Mouse (Mus musculus): ENCODE measurements around the gene Gm17545. TPM values are rescaled to one million over a fixed set of nuclear protein-coding genes. Genes with fewer than 3 reads are reported as not detected.
"Not testable (repeated sequence)": the region's sequence is repeated elsewhere in the genome, so short reads cannot be mapped to it uniquely, and the experiment has no call there.

Gm17545 gene
- total RNA-seq (2014; fragmentation: Nextera tagmentation) (not detected in 2 replicates), total RNA-seq (2017) (not detected in 2 replicates), polyA plus RNA-seq (2012) (not detected in 2 replicates)

DNA sequence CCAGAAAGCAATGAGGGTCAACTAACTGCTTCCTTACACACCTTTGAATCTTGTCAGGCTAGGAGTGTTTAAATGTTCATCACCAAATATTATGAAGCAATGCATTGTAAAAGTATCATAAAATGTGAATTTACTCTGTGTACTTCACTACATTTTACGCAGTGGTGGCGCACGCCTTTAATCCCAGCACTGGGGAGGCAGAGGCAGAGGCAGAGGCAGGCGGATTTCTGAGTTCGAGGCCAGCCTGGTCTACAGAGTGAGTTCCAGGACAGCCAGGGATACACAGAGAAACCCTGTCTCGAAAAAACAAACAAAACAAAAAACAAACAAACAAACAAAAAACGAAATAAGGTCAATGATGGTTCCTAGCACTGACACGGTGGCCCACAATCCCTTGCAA lies at the start of gene Gm17545:
Gm17545 (plus strand) TSS at position 301 of the 400 bp plus-strand sequence.
- not testable (repeated sequence) for DNase-seq (ENCODE audit: low spot score); H3K4me3 ChIP-seq (ENCODE audit: low read depth, low read length); H3K9me3 ChIP-seq (replicated peaks); H3K27me3 ChIP-seq (ENCODE audit: insufficient read depth, low read length); ATAC-seq (ENCODE audit: extremely low read depth, insufficient number of reproducible peaks, low FRiP score, poor library complexity, severe bottlenecking)
- Histone ChIP-seq H3K4me1 (ENCODE audit: insufficient read depth, low read depth, low read length) (peaks cover 74% of the 10 kb centered on the region), H3K36me3 (replicated peaks) (peaks cover 94% of the 10 kb centered on the region)

DNA sequence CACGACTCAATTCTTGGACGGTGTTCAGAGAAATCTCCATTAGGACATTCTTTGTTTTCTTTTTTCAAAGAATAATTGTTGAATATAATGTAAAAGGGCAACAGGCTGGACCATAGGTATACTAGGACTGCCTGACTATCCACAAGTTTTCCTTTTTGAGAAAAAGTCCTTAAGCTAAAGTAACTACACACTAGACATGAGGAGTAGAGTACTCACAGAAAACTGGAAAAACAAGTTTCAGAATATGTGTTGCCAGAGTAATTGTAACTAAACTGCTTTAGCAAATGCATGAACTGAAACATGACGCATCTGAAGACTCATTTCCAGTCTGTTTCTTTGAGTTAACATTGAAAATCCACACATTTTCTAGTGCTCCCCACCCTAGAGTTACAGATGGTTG lies 48.7 kb upstream of the Gm17545 start:
- Histone ChIP-seq H3K4me1 (ENCODE audit: insufficient read depth, low read depth, low read length) (peaks cover 23% of the 10 kb centered on the region), H3K9me3 (replicated peaks) (no peaks in the 10 kb centered on the region), H3K36me3 (replicated peaks) (no peaks in the 10 kb centered on the region), H3K4me3 (ENCODE audit: low read depth, low read length) (no peak overlapping the region), H3K27me3 (ENCODE audit: insufficient read depth, low read length) (no peaks in the 10 kb centered on the region)
- no peak for ATAC-seq (ENCODE audit: extremely low read depth, insufficient number of reproducible peaks, low FRiP score, poor library complexity, severe bottlenecking)
- TF ChIP-seq GATA2 (IDR thresholded peaks at IDR 0.05; ENCODE audit: borderline replicate concordance, low read depth, low read length): no peak
- no peak for TF ChIP-seq GATA1 (IDR thresholded peaks at IDR 0.05; ENCODE audit: borderline replicate concordance, low read length)
- TF ChIP-seq POLR2AphosphoS5 (IDR thresholded peaks at IDR 0.05; ENCODE audit: insufficient replicate concordance, low read depth, low read length): no peak
- TF ChIP-seq CTCF (IDR thresholded peaks at IDR 0.05; ENCODE audit: low read depth, low read length): no peak
- TF ChIP-seq TAL1 (conservative IDR thresholded peaks at IDR 0.05; ENCODE audit: low read depth, low read length): no peak
- no peak for DNase-seq (ENCODE audit: low spot score)

DNA sequence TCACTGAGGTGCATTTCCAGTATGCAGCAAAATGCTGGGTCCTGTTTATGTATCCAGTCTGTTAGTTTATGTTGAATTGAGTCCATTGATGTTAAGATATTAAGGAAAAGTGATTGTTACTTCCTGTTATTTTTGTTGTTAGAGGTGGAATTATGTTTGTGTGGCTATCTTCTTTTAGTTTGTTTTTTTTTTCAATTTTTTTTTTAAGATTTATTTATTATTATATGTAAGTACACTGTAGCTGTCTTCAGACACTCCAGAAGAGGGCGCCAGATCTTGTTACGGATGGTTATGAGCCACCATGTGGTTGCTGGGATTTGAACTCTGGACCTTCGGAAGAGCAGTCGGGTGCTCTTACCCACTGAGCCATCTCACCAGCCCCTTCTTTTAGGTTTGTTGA lies 46.5 kb upstream of the Gm17545 start:
- H3K4me3 ChIP-seq (ENCODE audit: low read depth, low read length); ATAC-seq (ENCODE audit: extremely low read depth, insufficient number of reproducible peaks, low FRiP score, poor library complexity, severe bottlenecking); DNase-seq (ENCODE audit: low spot score); H3K9me3 ChIP-seq (replicated peaks); H3K27me3 ChIP-seq (ENCODE audit: insufficient read depth, low read length); H3K36me3 ChIP-seq (replicated peaks): not testable (repeated sequence)
- peaks cover 30% of the 10 kb centered on the region for H3K4me1 ChIP-seq (ENCODE audit: insufficient read depth, low read depth, low read length)

DNA sequence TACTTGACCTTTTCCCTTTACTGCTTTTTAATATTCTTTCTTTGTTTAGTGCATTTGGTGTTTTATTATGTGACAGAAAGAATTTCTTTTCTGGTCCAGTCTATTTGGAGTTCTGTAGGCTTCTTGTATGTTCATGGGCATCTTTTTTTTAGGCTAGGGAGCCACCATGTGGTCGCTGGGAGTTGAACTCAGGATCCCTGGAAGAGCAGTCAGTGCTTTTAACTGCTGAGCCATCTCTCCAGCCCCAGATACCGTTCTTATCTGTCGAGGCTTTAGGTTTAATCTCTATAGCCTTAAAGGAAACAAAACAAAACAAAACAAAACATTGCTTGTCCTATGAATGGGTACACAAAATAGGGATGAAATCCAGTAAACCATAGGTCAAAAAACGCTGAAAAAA lies 45.7 kb upstream of the Gm17545 start:
- DNase-seq (ENCODE audit: low spot score); H3K9me3 ChIP-seq (replicated peaks); H3K27me3 ChIP-seq (ENCODE audit: insufficient read depth, low read length); ATAC-seq (ENCODE audit: extremely low read depth, insufficient number of reproducible peaks, low FRiP score, poor library complexity, severe bottlenecking); H3K36me3 ChIP-seq (replicated peaks); H3K4me3 ChIP-seq (ENCODE audit: low read depth, low read length): not testable (repeated sequence)
- peaks cover 29% of the 10 kb centered on the region for H3K4me1 ChIP-seq (ENCODE audit: insufficient read depth, low read depth, low read length)

DNA sequence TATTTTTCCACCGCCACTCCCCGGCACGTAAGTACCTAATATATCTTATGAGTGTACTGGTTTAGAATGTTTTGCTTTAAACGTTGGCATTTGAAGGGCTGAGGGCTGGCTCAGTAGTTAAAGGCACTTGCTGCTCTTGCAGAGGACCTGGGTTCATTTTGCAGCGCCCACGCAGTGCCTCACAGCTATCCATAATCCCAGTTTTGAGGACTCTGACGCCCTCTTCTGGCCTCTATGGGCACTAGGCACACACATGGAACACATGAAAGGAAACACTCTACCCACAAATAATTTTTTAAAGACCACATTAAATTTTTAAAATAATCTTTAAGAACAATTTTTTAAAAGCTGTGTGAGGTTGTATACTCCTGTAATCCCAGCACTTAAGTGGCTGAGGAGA lies 44.6 kb upstream of the Gm17545 start:
- peaks cover 5% of the 10 kb centered on the region for H3K36me3 ChIP-seq (replicated peaks)
- H3K4me1 ChIP-seq (ENCODE audit: insufficient read depth, low read depth, low read length): peaks cover 38% of the 10 kb centered on the region
- no peak overlapping the region for H3K4me3 ChIP-seq (ENCODE audit: low read depth, low read length)
- ATAC-seq (ENCODE audit: extremely low read depth, insufficient number of reproducible peaks, low FRiP score, poor library complexity, severe bottlenecking) (no peak), DNase-seq (ENCODE audit: low spot score) (no peak)
- TF ChIP-seq POLR2AphosphoS5 (IDR thresholded peaks at IDR 0.05; ENCODE audit: insufficient replicate concordance, low read depth, low read length) (no peak), GATA1 (IDR thresholded peaks at IDR 0.05; ENCODE audit: borderline replicate concordance, low read length) (no peak), GATA2 (IDR thresholded peaks at IDR 0.05; ENCODE audit: borderline replicate concordance, low read depth, low read length) (no peak), CTCF (IDR thresholded peaks at IDR 0.05; ENCODE audit: low read depth, low read length) (no peak), TAL1 (conservative IDR thresholded peaks at IDR 0.05; ENCODE audit: low read depth, low read length) (no peak)
- H3K27me3 ChIP-seq (ENCODE audit: insufficient read depth, low read length): no peaks in the 10 kb centered on the region
- H3K9me3 ChIP-seq (replicated peaks): no peaks in the 10 kb centered on the region

DNA sequence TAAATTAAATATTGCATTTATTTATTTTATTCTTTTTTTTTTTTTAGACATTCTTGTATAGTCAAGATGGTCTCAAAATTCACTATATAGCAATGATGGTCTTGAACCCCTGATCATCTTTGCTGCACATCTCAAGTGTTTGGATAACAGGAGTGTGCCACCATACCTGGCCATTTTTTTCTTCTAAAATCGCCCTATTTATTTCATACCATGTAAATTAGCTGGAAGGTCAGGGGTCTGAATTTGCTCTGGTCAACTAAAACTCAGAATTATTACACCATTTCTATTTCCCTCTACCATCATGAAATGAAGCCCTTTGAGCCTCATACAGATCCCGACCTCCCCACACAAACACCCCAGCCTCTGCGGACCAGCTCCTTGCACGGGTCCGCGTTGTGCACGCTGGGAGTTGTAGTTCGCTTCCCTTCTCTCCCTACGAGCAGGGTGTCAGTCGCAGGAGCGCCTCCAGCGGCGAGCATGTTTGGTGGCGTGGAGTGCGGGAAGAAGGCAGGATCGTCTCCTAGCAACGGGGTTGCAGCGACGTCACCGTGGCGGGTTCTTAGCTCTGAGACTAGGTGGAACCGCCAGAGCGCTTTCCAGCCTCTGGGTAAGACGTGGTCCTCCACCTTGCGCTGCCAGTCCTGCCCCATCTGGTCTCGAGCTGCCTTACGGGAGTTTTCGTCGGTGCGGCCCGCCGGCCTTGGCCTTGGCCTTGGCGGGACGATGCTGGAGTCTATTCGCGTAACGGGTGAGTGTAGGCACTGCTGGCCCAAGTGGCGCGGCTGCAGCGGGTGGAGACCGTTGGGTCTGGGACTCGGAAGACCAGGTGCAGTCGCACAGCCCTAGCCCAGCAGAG lies 42.9 kb upstream of the Gm17545 start, which contains the start of gene 9530077C05Rik:
9530077C05Rik (plus strand) TSS at position 512 of the 856 bp plus-strand sequence.
- DNase-seq (ENCODE audit: low spot score) (peak; percentile 81), ATAC-seq (ENCODE audit: extremely low read depth, insufficient number of reproducible peaks, low FRiP score, poor library complexity, severe bottlenecking) (peak; percentile 98)
- Histone ChIP-seq H3K4me1 (ENCODE audit: insufficient read depth, low read depth, low read length) (peaks cover 41% of the 10 kb centered on the region), H3K9me3 (replicated peaks) (no peaks in the 10 kb centered on the region), H3K36me3 (replicated peaks) (peaks cover 15% of the 10 kb centered on the region), H3K4me3 (ENCODE audit: low read depth, low read length) (peak within 1 kb of the TSS; percentile 90), H3K27me3 (ENCODE audit: insufficient read depth, low read length) (no peaks in the 10 kb centered on the region)
- TF ChIP-seq POLR2AphosphoS5 (IDR thresholded peaks at IDR 0.05; ENCODE audit: insufficient replicate concordance, low read depth, low read length): no peak
- TF ChIP-seq CTCF (IDR thresholded peaks at IDR 0.05; ENCODE audit: low read depth, low read length): peak; percentile 50
- no peak for TF ChIP-seq GATA2 (IDR thresholded peaks at IDR 0.05; ENCODE audit: borderline replicate concordance, low read depth, low read length)

DNA sequence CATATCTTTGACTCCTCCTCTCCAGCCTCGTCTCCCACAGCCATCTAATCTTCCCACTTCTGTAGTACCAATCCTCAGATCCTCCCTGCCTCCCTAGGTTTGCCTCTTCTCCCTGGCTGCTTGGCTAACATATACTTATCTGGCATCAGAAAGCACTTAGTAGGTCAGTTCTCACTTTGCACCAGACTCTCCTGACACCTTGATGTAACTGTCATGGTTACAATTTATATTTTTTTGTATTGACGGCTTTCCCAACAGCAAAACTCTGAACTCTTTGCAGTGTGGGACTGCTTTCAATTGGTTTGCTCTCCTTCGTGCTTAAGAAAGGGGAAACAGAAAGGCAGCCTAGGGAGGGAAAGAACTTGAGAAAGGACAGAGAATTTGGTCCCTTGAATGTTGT lies 37.9 kb upstream of the Gm17545 start:
- TF ChIP-seq CTCF (IDR thresholded peaks at IDR 0.05; ENCODE audit: low read depth, low read length): no peak
- TF ChIP-seq GATA1 (IDR thresholded peaks at IDR 0.05; ENCODE audit: borderline replicate concordance, low read length): no peak
- TF ChIP-seq GATA2 (IDR thresholded peaks at IDR 0.05; ENCODE audit: borderline replicate concordance, low read depth, low read length): no peak
- TF ChIP-seq POLR2AphosphoS5 (IDR thresholded peaks at IDR 0.05; ENCODE audit: insufficient replicate concordance, low read depth, low read length): no peak
- no peak for TF ChIP-seq TAL1 (conservative IDR thresholded peaks at IDR 0.05; ENCODE audit: low read depth, low read length)
- ATAC-seq (ENCODE audit: extremely low read depth, insufficient number of reproducible peaks, low FRiP score, poor library complexity, severe bottlenecking): no peak

More for the DNA sequence above, 37.9 kb upstream of the Gm17545 start:
- no peak for DNase-seq (ENCODE audit: low spot score)
- H3K36me3 ChIP-seq (replicated peaks): peaks cover 35% of the 10 kb centered on the region
- H3K9me3 ChIP-seq (replicated peaks): no peaks in the 10 kb centered on the region
- peaks cover 28% of the 10 kb centered on the region for H3K4me1 ChIP-seq (ENCODE audit: insufficient read depth, low read depth, low read length)
- no peak overlapping the region for H3K4me3 ChIP-seq (ENCODE audit: low read depth, low read length)
- no peaks in the 10 kb centered on the region for H3K27me3 ChIP-seq (ENCODE audit: insufficient read depth, low read length)

All from G1E (cell line).